Mouse (Mus musculus) lung, postnatal 4 days (tissue): ENCODE results near the gene Pcif1.

Experiments
- DNase-seq, 2 experiments: peaks; one replicate each; pipeline ENCODE4 v3.0.0; 2021

The Pcif1 gene

DNA sequence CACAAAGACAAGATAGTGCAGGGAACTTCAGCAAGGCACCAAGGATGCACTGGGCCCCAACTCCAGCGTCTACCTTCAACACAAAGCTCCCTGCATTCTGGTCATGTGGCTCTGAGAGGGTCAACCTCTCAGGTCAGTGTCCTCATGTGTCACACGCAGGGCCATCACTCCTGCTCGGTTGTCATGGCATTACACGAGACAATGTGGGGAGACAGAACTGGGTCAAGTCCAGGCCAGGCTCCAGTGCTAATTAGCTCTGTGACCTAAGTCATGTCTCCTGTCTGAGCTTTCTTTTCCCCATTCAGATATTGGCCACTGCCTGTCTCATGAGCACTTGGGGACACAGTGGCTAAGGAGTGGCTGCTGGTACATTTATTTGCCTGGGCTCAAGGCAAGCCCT lies 44.2 kb downstream of the Pcif1 start:
- no peak for DNase-seq

DNA sequence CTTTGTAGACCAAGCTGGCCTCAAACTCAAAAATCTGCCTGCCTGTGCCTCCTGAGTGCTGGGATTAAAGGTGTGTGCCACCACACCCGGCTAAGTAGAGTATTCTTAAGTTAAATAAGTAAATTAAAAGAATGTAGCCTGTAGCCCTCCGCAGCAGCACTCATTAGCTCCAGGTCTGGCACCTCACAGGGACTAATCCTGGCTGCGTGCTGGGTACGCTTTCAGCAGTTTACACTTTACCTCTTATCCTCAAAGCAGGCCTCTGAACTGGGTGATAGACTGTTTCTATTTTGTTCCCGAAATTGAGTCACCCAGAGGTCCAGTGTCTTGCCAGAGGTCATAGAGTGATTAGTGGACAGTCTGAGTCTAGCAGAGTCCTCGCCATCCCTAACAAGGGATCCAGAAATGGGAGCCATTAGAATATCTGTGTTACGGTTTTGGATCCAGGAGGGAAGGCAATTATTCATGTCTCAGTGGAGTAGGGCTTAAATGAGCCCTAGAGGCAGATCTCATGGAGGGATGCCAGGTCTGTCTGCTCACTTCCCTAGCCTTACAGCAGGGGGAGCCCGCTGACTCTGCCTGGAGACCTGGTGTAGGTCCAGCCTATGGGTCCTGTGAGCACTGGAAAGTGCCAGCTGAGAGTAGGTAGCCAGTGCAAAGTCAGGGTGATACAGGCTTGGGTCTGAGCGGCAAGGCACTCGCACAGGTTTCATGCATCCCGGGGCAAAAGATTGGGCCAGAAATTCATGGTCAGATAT lies 45.2 kb downstream of the Pcif1 start:
- DNase-seq = peak; percentile 86 to 92

DNA sequence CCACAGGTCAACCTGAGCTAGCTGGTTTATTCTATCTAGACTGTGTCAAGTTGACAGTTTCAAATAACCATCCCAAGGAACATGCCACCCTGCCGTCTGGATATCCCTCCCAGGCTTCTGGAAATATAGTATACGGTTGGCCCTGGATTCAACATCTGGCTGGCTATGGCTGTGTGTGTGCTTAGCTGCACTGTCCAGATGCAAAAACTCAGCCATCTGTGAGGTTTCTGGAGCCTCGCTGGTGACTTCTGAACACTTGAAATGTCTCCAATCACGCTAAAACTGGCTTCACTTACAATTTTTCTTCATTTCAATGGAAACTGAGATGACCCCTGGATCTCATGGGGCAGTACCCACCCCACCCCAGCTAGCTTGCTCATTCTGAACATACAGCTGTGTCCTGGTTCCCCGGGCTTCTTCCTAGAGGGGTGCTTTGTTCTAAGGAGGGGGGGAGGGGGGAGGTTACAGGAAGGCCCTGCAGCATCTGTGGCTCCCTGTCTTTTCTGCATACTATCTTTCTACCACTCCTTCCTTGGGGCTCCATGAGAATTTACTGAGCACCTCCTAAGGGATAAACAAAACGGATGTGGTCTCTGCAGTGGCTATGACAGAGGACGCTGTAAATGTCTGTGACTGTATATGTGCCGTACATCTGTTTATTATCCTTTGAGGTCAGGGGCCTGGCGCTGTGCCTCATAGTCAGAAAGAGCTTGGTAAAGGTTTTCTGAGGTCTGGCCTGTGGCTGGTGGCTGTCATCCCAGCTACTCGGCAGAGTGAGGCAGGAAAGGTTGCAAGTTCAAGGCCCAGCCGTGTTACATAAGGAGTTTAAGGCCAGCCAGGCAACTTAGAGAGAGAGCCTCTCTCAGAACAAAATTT lies 51.8 kb downstream of the Pcif1 start:
- peak in 1 of 2 experiments; percentile 59 for DNase-seq

DNA sequence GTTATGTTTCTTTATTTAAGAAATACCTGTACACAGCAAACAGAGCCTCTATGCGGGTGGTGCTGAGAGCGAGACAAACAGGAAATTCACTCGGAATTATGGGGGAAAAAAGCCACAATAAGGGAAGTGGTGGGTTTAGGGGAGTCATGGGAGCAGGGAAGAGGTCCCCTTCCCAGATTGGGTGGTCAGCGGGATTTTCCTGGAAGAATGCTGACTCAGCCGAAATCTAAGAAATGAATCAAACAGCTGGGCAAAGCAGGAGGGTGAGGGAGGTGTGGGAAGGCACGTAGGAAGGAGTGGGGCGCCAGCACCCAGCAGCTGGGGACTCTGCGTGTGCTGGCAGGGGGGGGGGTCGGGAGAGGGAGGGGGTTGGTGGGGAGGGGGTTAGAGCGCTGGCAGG lies 54.4 kb downstream of the Pcif1 start:
- DNase-seq = no peak

DNA sequence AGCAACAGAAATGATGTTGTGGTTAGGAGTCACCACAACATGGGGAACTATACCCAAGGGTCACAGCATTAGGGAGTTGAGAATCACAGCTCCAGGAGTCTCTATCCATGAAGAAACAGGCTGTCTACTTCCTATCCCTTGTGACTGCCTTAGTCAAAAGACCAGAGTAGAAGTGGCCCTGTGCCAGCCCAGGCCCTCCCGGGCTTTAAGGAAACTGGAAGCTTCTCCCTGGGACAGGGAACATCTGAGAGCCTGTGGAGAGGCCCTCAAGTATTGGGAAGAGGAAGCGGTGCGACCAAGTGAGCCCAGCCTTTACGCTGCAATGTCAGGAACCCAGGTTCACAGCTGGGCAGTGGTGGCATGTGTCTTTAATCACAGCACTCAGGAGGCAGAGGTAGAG lies 56.9 kb downstream of the Pcif1 start:
- DNase-seq = peak in 1 of 2 experiments; percentile 34

DNA sequence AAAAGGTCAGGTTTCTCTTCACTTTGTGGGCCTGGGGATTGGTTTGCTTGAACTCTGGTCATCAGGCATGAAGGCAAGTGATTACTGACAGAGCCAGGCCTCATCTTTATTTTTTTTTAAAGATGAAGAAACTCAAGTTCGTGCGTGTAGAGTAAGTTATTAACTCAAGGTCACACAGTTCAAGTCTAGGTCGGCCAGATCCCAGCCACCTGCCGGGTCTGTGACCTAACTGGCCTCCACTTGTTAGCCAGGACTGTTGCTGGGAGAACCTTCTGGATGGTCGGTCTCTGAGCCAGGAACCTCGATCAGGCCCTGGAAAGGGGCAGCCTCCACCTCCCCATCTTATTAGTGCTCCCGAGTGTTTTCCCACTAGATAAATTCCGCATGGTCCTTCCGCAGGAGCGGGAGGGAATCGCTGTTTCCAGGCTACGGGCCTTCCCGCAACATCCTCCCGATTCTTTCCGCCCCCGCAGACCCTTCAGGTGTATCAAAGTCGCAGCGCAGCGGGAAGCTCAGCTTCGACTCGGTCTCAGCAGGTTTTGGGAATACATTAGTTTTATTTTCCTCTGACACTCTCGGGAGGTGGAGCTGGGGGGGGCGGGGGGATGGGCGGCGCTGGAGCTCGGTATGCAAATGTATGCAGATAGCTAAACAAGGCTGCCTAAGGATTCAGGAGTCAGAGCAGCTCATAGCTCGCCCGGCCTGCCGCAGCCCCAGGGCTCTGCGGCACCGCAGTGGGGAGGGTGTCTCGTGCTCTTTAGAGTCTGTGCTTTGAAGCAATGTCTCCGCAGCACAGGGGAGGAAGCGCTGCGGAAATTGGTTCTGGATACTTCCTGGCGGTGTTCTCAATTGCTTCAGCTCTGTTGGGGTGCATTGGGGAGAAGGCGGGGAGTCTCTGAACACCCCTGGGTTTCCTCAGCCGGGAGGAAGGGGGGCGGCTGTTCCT lies 59.3 kb downstream of the Pcif1 start:
- DNase-seq = peak; percentile 34 to 56

DNA sequence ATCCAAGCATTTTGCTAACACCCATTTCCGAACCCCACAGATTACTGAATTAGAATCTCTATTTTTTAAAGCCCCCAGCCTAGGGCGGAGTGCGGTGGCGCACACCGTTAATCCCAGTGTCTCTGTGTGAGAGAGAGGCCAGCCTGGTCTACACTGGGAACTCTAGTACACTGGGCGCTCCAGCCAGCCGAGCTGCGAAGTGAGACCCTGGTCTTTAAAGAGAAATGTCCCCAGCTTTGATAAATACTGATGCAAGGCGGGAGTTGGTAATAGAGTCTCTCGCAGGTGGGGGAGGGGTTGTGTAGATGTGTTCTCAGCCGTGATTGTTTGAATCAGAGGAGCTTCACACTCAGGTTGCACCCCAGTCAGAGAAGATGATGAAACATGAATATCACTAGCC lies 60.0 kb downstream of the Pcif1 start:
- DNase-seq = no peak

DNA sequence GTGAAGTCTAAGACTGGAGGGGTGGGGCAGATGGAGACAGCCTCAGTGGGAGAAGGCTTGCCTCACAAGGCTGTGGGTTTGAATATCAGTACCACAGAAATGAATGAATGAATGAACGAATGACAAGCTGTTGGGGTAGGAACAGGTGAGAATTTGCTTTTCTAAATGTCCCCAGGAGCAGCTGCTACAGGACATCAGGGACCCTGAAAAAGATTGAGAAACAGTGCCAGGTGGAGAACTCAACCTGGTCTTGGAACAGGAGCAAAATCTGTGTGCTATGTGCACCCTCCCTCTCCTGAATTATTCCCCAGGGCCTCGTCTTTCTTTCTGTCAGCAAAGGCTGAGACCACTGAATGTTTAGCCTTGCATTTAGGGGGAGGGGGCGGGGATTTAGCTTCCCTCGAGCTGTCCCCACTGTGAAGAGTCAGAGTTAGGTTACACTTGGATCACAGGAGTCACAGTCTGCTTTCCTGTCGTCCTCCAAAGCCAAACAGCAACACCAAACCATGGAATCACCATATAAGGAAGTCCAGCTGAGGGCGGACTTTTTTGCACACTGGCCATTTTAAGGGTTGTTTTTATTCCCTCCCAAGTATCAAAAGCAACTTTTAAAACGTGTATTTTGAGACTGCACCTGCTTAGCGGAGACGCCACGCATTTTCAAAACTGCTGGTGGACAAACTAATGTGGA lies 61.2 kb downstream of the Pcif1 start, which contains the start of gene Mmp9:
Mmp9 (plus strand) TSS at position 641 of the 691 bp plus-strand sequence.
- DNase-seq = no peak

DNA sequence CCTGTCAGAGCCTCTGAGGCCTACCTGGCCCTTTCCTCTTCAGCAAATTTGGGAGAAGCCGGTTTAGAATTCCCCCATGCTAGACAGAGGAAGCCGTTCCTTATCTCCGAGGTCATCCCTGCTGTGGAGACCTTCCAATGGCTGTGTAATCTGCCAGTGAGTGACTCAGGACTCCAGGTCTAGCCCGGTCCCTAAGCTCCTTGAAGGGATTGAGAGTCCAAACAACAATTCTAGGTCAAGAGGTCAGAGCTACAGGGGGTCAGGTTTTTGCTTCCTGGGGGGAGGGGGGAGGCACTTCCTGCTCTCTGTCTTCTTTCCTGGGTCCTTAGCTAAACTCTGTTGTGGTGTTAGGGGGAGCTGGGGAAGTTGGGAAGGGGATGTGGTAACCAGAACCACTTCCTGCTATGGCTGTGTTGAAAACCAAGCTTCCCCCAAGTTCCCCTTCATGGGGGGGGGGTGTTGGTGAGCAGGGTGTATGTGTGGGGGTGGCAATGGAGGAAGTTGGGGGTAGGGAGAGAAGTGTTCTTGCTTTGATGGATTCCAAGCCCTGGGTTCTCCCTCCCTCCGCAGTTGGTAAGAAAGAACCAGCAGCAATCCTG lies 63.7 kb downstream of the Pcif1 start:
- peak; percentile 39 to 42 for DNase-seq
